Mouse (Mus musculus) hindbrain, embryonic 11.5 days (tissue): Measurements from ENCODE around the gene Nln. TPM values are rescaled to one million over a fixed set of nuclear protein-coding genes. Genes with fewer than 3 reads are reported as not detected.

Experiments
- ATAC-seq: fragments of 200-750 bp; cut with Nextera tagmentation; 2 replicates; pipeline ENCODE4 v1.8.0; 2017; ENCODE audit warnings: mild to moderate bottlenecking, moderate TSS enrichment, moderate library complexity; ENCODE audit not compliant: low FRiP score
- DNase-seq: peaks from one replicate; pipeline ENCODE4 v3.0.0-alpha.2; 2015; ENCODE audit warnings: low spot score
- H3K27ac ChIP-seq: fragments of 300-500 bp; sonication (generic); 2 replicates; pipeline ENCODE4 v1.5.1; 2014; ENCODE audit warnings: mild to moderate bottlenecking, low read depth, low read length
- H3K27me3 ChIP-seq: fragments of 300-500 bp; sonication (generic); 2 replicates; pipeline ENCODE4 v1.6.1; 2014; ENCODE audit warnings: mild to moderate bottlenecking, low read length, moderate library complexity, mixed read lengths; ENCODE audit not compliant: control insufficient read depth, insufficient read depth
- H3K36me3 ChIP-seq: fragments of 300-500 bp; sonication (generic); 2 replicates; pipeline ENCODE4 v1.6.1; 2014; ENCODE audit warnings: mild to moderate bottlenecking, low read length, moderate library complexity, mixed read lengths; ENCODE audit not compliant: control insufficient read depth, insufficient read depth
- H3K4me1 ChIP-seq: fragments of 300-500 bp; sonication (generic); replicated peaks from 2 replicates; pipeline ENCODE4 v1.6.1; 2014; ENCODE audit warnings: low read length, mixed read lengths; ENCODE audit not compliant: control insufficient read depth, insufficient read depth
- H3K4me2 ChIP-seq: fragments of 300-500 bp; sonication (generic); replicated peaks from 2 replicates; pipeline ENCODE4 v1.6.1; 2014; ENCODE audit warnings: mild to moderate bottlenecking, low read depth, low read length
- H3K4me3 ChIP-seq: fragments of 300-500 bp; sonication (generic); 2 replicates; pipeline ENCODE4 v1.5.1; 2014; ENCODE audit warnings: low read depth, low read length
- H3K9ac ChIP-seq: fragments of 300-500 bp; sonication (generic); 2 replicates; pipeline ENCODE4 v1.6.1; 2014; ENCODE audit warnings: low read depth, low read length
- H3K9me3 ChIP-seq: fragments of 300-500 bp; sonication (generic); 2 replicates; pipeline ENCODE4 v1.6.1; 2016; ENCODE audit warnings: low read length; ENCODE audit not compliant: control insufficient read depth
- WGBS: fragments of 180-500 bp; shearing (Covaris S2); extraction: QIAGEN DNeasy Blood & Tissue Kit; methylation state at CpG from one replicate; pipeline ENCODE4 v1.1.7; 2014; 5-methylcytosine and 5-hydroxymethylcytosine counted together
- polyA plus RNA-seq: library from polyadenylated mRNA; unstranded; fragments of >200 nt; fragmentation: Nextera tagmentation; extraction: Ambion mirVana; gene quantifications from 2 replicates; pipeline ENCODE4 v1.2.1, GENCODE M21; 2014

The Nln gene
- polyA plus RNA-seq, 1 experiment from 2014 or later, result 22.8 TPM

DNA sequence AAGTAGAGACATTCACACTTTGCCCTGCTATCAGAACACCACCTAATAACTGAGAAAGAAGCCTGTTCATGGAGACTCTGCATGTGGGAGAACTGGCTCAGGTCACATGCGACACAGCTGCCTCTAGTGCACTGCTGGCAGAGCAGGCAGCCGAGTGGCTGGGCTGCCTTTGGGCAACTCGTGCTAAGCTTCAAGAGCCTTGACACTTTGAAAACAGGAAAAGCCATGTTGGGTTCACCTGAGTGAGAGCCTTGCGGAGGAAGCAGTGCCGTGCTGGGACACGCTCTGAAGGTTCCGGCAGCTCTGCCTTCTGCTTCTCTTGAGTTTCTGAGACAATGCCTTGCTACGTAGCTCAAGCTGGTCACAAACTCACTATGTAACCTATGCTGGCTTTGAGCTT, 66.7 kb downstream of the Nln start:
- H3K4me2 ChIP-seq, result no peak overlapping the region
- WGBS, result 91% methylated on average over 8 of the region's 8 CpGs
- no peak overlapping the region for H3K27ac ChIP-seq
- H3K9me3 ChIP-seq, result no peaks in the 10 kb centered on the region
- ATAC-seq (no peak), DNase-seq (no peak)
- H3K4me3 ChIP-seq, result no peak overlapping the region
- no peak overlapping the region for H3K9ac ChIP-seq
- no peaks in the 10 kb centered on the region for H3K4me1 ChIP-seq
- no peaks in the 10 kb centered on the region for H3K27me3 ChIP-seq
- H3K36me3 ChIP-seq, result no peaks in the 10 kb centered on the region

DNA sequence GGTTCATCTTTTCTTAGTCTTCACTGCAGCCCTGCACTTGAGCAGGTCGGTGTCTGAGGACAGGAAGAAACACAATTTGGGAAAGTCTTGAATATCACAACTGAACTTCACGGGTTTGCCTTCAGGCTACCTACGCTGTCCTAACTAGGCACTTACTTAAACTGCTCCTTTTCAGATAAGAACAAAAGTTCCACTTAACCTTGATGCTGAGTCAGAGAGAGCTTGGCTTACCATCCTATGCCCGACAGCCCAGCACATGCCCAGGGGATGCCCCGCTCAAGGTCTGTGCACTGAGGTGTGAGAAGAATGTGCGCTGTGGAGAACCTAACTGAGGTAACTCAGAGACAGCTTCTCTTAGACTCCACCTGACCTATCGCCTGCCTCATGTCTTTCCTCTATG, 67.9 kb downstream of the Nln start:
- Histone ChIP-seq H3K4me2 (no peak overlapping the region), H3K27ac (no peak overlapping the region), H3K4me3 (no peak overlapping the region), H3K27me3 (no peaks in the 10 kb centered on the region), H3K36me3 (no peaks in the 10 kb centered on the region), H3K9me3 (no peaks in the 10 kb centered on the region), H3K9ac (no peak overlapping the region), H3K4me1 (no peaks in the 10 kb centered on the region)
- 92% methylated on average over 7 of the region's 7 CpGs for WGBS
- no peak for ATAC-seq
- no peak for DNase-seq

DNA sequence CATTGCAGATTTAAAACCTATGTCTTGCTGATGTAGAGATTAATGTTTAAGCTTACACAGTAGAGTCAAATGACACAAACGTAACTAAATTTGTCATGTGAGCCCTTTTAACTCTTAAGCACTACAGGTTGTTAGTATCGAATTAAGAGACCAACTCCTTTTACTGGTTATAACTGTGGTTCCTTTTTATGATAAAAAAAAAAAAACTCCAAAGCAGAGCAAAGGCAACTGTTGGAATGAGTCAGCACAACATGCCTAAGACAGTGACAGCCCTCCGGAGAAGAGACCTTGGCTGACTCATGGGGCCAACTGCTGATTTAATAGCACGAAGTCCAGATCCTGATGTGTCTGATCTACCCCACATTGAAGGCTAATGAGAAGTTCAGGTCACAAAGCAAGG, 68.5 kb downstream of the Nln start:
- no peaks in the 10 kb centered on the region for H3K36me3 ChIP-seq
- WGBS, result 86% methylated on average over 4 of the region's 4 CpGs

DNA sequence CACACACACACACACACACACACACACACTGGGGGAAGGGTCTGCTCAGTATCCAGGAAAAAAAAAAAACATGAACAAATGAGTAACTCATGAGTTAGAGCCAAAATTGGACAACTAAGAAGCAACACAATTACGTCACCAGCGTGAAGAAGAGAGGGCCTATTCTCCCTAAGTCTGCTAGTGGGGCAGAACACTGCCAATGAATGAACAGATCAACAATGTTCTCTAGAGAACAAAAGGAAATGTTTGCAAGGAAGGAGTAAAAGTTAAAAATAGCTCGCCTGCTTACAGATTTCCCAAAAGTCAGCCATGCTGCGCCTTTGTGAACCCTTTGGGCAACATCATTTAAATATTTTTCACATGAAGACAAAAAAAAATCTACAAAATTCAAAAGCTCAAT, 69.6 kb downstream of the Nln start:
- no peak for ATAC-seq
- no peak for DNase-seq
- Histone ChIP-seq H3K9me3 (no peaks in the 10 kb centered on the region), H3K9ac (no peak overlapping the region), H3K36me3 (no peaks in the 10 kb centered on the region), H3K27ac (no peak overlapping the region), H3K27me3 (no peaks in the 10 kb centered on the region), H3K4me1 (no peaks in the 10 kb centered on the region), H3K4me3 (no peak overlapping the region), H3K4me2 (no peak overlapping the region)
- 71% methylated on average over 4 of the region's 4 CpGs for WGBS

More for the DNA sequence above, 68.5 kb downstream of the Nln start:
- H3K4me3 ChIP-seq, result no peak overlapping the region
- no peak overlapping the region for H3K27ac ChIP-seq
- ATAC-seq, result no peak
- no peaks in the 10 kb centered on the region for H3K4me1 ChIP-seq
- no peak overlapping the region for H3K4me2 ChIP-seq
- H3K27me3 ChIP-seq, result no peaks in the 10 kb centered on the region
- no peak overlapping the region for H3K9ac ChIP-seq
- H3K9me3 ChIP-seq, result no peaks in the 10 kb centered on the region
- DNase-seq, result no peak

DNA sequence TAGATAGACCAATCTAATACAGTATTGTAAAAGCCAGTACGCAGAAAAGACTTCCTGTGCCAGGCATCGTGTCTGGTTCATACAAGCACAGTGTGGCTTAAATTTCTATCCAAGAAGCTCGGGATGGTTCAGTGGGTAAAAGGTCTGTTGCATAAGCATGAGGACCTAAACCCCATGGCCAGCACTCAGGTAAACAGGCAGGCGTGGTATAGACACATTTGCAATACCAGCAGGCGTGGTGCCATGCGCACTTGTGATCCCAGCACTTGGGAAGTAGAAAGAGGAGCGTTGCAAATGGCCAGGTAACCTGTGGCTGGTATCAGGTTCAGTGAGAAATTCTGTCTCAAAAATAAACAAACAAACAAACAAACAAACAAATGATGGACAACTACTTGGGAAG, 70.5 kb downstream of the Nln start:
- no peaks in the 10 kb centered on the region for H3K9me3 ChIP-seq
- H3K4me1 ChIP-seq, result no peaks in the 10 kb centered on the region
- no peaks in the 10 kb centered on the region for H3K27me3 ChIP-seq
- H3K4me3 ChIP-seq, result no peak overlapping the region
- no peak for ATAC-seq
- H3K4me2 ChIP-seq, result no peak overlapping the region
- no peak overlapping the region for H3K27ac ChIP-seq
- WGBS, result 96% methylated on average over 7 of the region's 7 CpGs
- no peak for DNase-seq
- no peaks in the 10 kb centered on the region for H3K36me3 ChIP-seq
- H3K9ac ChIP-seq, result no peak overlapping the region

DNA sequence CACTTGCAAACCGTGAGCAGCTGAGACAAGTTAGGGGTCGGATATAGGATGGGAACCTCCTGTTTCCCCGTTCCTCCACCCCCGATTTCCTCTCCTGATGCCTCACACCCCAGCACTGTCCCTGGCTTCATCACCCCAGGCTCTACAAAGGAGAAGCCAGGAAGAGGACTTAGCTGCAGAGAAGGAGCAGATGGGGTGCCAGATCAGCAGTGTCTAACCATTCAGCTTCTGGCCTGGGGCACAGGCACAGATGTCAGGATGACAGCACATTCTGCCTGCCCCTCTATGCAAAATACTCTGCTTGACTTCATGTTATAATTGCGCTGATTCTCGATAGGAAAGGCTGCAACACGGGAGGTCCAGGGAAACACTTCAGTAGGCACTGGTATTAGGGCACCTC, 71.1 kb downstream of the Nln start:
- DNase-seq, result no peak
- Histone ChIP-seq H3K27me3 (no peaks in the 10 kb centered on the region), H3K9me3 (no peaks in the 10 kb centered on the region), H3K9ac (no peak overlapping the region), H3K27ac (peak overlapping the region; percentile 17; the same call in 1 of the 2 replicates), H3K36me3 (no peaks in the 10 kb centered on the region), H3K4me2 (no peak overlapping the region), H3K4me3 (no peak overlapping the region), H3K4me1 (no peaks in the 10 kb centered on the region)
- 72% methylated on average over 7 of the region's 7 CpGs for WGBS
- peak; percentile 47; the same call in 1 of the 2 replicates for ATAC-seq

DNA sequence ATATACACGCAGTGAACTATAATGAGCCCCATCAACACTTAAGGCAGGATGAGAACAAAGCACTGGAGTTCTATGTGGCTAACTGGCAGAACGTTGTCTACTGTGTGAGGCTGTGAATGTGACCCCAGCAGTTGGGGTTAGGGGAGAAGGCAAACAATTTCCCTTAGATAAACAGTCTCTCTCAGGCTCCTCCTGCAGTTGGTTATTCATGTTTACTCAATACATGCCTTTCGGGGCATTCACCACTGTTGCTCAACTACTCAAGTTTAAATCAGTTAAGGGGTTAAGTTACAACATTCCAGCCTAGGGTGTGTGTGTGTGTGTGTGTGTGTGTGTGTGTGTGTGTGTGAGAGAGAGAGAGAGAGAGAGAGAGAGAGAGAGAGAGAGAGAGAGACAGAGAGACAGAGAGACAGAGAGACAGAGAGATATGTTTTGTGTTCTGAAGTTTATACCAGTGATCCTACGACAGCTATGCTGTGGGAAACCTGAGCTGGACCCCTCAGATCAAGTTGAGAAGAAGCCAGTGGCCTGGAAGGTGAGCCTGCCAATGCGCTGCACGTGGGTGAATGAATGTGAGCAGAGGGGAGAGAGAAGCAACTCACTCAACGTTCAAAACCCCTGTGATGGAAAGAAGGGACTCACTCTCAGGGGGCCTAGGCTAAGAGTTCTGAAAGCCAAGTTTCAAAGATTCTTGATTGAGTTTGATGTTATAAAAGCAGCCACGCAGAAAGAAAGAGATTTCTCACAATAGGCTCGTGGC, 71.7 kb downstream of the Nln start:
- no peak for ATAC-seq
- Histone ChIP-seq H3K9ac (no peak overlapping the region), H3K4me1 (no peaks in the 10 kb centered on the region), H3K27ac (peak overlapping the region; percentile 17; the same call in 1 of the 2 replicates), H3K9me3 (no peaks in the 10 kb centered on the region), H3K4me3 (no peak overlapping the region), H3K27me3 (no peaks in the 10 kb centered on the region), H3K4me2 (no peak overlapping the region), H3K36me3 (no peaks in the 10 kb centered on the region)
- 66% methylated on average over 9 of the region's 9 CpGs for WGBS
- DNase-seq, result no peak

DNA sequence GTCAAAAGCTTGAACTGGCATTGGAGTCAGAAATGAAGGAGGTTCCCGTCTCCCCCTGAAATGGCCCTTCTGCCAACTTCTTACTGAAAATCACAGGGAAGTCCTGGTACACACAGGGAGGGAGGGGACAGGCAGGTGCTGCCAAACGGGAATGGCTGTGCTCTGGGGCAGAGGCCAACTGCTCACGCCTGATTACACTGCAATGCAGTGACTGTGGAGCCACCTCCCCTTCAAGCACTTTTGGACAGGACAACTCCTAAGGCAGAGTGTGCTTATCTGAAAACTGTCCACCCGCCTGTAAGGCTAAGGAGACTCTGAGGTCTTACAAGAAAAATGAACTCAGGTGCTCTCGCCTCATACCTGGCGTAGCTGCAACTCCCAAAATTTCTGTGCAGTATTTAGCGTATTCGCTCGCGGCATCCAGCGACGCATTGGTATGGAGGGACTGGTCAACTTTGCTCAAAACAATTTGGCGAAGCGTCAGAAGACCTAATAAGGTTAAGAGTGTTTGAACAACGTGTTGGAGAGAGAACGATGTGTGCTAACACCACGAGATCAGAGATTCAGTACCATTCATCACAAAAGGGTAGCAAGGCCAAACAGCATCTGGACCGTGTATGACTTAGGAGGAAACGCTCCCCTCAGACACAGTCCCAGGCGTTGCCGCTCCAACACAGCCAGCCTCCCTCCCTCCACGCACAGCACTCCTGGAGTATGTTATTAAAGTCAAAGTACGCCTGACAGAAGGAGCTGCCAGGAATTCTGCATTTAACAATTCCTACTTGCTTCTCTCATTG, 72.7 kb downstream of the Nln start:
- Histone ChIP-seq H3K27me3 (no peaks in the 10 kb centered on the region), H3K9ac (no peak overlapping the region), H3K9me3 (no peaks in the 10 kb centered on the region), H3K4me2 (no peak overlapping the region), H3K4me3 (no peak overlapping the region), H3K36me3 (no peaks in the 10 kb centered on the region), H3K27ac (no peak overlapping the region), H3K4me1 (no peaks in the 10 kb centered on the region)
- ATAC-seq (no peak), DNase-seq (no peak)
- WGBS, result 78% methylated on average over 23 of the region's 23 CpGs

DNA sequence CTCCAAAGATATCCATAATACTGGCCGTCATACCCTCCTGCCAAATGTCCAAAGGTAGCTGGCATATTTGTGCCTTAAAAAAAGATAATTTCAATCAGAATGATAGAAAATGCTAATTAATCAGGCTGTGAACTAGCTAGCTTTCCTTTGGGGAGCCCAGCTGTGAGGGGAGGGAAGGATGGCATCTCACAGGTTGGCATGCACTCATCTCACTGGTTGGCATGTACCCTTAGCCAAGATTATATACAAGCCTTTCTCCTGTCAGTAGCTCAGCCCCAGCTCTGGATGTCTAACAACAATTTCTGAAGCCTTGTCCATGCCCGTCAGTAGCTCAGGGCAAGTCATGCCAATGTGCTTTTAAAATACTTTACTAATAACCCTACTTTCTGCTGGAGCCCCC, 73.8 kb downstream of the Nln start:
- H3K27me3 ChIP-seq, result no peaks in the 10 kb centered on the region
- ATAC-seq (no peak), DNase-seq (no peak)
- no peaks in the 10 kb centered on the region for H3K4me1 ChIP-seq
- H3K27ac ChIP-seq, result no peak overlapping the region
- H3K4me3 ChIP-seq, result no peak overlapping the region
- WGBS, result 97% methylated on average over 2 of the region's 2 CpGs
- H3K9ac ChIP-seq, result no peak overlapping the region
- H3K4me2 ChIP-seq, result no peak overlapping the region
- no peaks in the 10 kb centered on the region for H3K36me3 ChIP-seq
- no peaks in the 10 kb centered on the region for H3K9me3 ChIP-seq
